Mouse (Mus musculus): Measurements from ENCODE around the gene 4933427D14Rik.

DNA sequence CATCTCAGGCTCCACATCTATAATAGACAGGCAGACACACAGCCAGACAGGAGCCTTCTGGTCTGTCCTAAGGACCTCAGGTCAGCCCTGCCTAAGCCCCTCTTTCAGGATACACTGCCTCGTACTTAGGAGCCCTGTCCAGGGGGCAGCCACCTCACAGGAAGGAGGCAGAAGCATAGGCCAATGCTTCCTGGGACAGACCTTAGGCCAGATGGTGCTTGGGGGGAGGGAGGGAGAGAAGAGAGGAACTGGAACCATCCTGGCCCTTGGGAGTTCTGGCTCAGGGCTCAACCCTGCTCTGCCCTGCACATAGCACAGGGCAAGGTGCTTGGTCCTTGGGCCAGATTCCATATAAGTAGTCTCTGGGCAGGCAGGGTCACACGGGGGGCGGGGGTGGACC lies 81.5 kb downstream of the 4933427D14Rik start:
- TF ChIP-seq CTCF (conservative IDR thresholded peaks at IDR 0.05; ENCODE audit: low read length) (no peak), POU5F1 (IDR thresholded peaks at IDR 0.05; ENCODE audit: borderline replicate concordance, low read length) (no peak), NANOG (IDR thresholded peaks at IDR 0.05; ENCODE audit: borderline replicate concordance, low read length) (no peak)
